Mouse (Mus musculus) urinary bladder, postnatal 25 days (tissue): Measurements from ENCODE around the gene Rhbdd1.

Source experiments
- DNase-seq: peaks from one replicate; pipeline ENCODE4 v3.0.0; 2022; ENCODE audit warnings: low spot score

Gene Rhbdd1

GRCm38 (mm10) chr1:82291930-82292712, 24.1 kb upstream of the Rhbdd1 start:
- no peak for DNase-seq

GRCm38 (mm10) chr1:82292771-82293170, 23.5 kb upstream of the Rhbdd1 start:
- DNase-seq = peak; percentile 16

GRCm38 (mm10) chr1:82294102-82294501, 22.1 kb upstream of the Rhbdd1 start:
- DNase-seq = peak; percentile 17

- DNase-seq = no peak
Observed at GRCm38 (mm10) chr1:82298586-82298985, 17.7 kb upstream of the Rhbdd1 start.

- DNase-seq = no peak
Observed at GRCm38 (mm10) chr1:82304483-82304882, 11.8 kb upstream of the Rhbdd1 start.

GRCm38 (mm10) chr1:82316746-82317126, 484 bp downstream of the Rhbdd1 start:
- no peak for DNase-seq

- no peak for DNase-seq
Observed at GRCm38 (mm10) chr1:82320456-82320855, 4.2 kb downstream of the Rhbdd1 start.

GRCm38 (mm10) chr1:82320864-82321263, 4.6 kb downstream of the Rhbdd1 start:
- no peak for DNase-seq

- no peak for DNase-seq
Observed at GRCm38 (mm10) chr1:82321441-82321840, 5.2 kb downstream of the Rhbdd1 start.

- DNase-seq = no peak
Observed at GRCm38 (mm10) chr1:82324131-82324785, 8.0 kb downstream of the Rhbdd1 start.

- DNase-seq = no peak
Observed at GRCm38 (mm10) chr1:82326120-82326519, 9.9 kb downstream of the Rhbdd1 start.

GRCm38 (mm10) chr1:82328033-82328775, 12.0 kb downstream of the Rhbdd1 start:
- DNase-seq = no peak

- no peak for DNase-seq
Observed at GRCm38 (mm10) chr1:82329237-82329953, 13.1 kb downstream of the Rhbdd1 start.

- DNase-seq = no peak
Observed at GRCm38 (mm10) chr1:82329954-82330247, 13.6 kb downstream of the Rhbdd1 start.

GRCm38 (mm10) chr1:82334506-82334905, 18.3 kb downstream of the Rhbdd1 start:
- DNase-seq = no peak

- DNase-seq = no peak
Observed at GRCm38 (mm10) chr1:82353089-82353488, 36.8 kb downstream of the Rhbdd1 start.

GRCm38 (mm10) chr1:82353755-82354154, 37.5 kb downstream of the Rhbdd1 start:
- no peak for DNase-seq

- no peak for DNase-seq
Observed at GRCm38 (mm10) chr1:82358871-82359647, 42.8 kb downstream of the Rhbdd1 start.

GRCm38 (mm10) chr1:82359648-82360026, 43.4 kb downstream of the Rhbdd1 start:
- no peak for DNase-seq

GRCm38 (mm10) chr1:82361240-82361639, 45.0 kb downstream of the Rhbdd1 start:
- DNase-seq = no peak

- no peak for DNase-seq
Observed at GRCm38 (mm10) chr1:82362165-82362564, 45.9 kb downstream of the Rhbdd1 start.

- no peak for DNase-seq
Observed at GRCm38 (mm10) chr1:82364047-82364446, 47.8 kb downstream of the Rhbdd1 start.
